Mouse (Mus musculus): Measurements from ENCODE around the gene Ccdc115.
"Not testable (repeated sequence)": the region's sequence is repeated elsewhere in the genome, so short reads cannot be mapped to it uniquely, and the experiment has no call there.

Ccdc115 gene

GRCm38 (mm10) chr1:34462766-34463165, 23.3 kb upstream of the Ccdc115 start:
- Histone ChIP-seq H3K27me3 (ENCODE audit: control insufficient read depth, insufficient read depth, low read length, poor library complexity, severe bottlenecking) (no peaks in the 10 kb centered on the region), H3K36me3 (ENCODE audit: control insufficient read depth, insufficient read depth, low read length, poor library complexity, severe bottlenecking) (no peaks in the 10 kb centered on the region)
- peak; percentile 92 for DNase-seq (ENCODE audit: low read depth, low spot score)

DNA sequence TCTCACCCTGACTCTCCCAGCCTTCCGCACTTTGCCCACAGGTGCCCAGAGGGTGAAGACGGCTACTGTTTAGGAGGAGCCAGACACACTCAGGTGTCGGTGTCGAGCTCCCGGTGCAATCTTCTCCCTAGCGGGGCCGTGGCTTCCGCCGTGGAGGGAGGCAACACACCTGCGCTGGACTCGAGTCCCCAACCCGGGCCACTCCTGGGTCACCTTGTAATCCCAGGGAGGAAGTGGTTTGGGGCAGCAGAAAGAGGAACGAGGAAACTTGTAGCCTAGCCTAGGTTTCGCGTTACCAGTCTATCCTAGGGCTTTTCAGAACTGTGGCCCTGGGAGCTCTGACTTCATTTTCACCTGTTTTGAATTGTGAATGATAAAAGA, 20.6 kb upstream of the Ccdc115 start:
- DNase-seq (ENCODE audit: low read depth, low spot score) = peak; percentile 52
- no peaks in the 10 kb centered on the region for H3K27me3 ChIP-seq (ENCODE audit: control insufficient read depth, insufficient read depth, low read length, poor library complexity, severe bottlenecking)
- no peaks in the 10 kb centered on the region for H3K36me3 ChIP-seq (ENCODE audit: control insufficient read depth, insufficient read depth, low read length, poor library complexity, severe bottlenecking)

DNA sequence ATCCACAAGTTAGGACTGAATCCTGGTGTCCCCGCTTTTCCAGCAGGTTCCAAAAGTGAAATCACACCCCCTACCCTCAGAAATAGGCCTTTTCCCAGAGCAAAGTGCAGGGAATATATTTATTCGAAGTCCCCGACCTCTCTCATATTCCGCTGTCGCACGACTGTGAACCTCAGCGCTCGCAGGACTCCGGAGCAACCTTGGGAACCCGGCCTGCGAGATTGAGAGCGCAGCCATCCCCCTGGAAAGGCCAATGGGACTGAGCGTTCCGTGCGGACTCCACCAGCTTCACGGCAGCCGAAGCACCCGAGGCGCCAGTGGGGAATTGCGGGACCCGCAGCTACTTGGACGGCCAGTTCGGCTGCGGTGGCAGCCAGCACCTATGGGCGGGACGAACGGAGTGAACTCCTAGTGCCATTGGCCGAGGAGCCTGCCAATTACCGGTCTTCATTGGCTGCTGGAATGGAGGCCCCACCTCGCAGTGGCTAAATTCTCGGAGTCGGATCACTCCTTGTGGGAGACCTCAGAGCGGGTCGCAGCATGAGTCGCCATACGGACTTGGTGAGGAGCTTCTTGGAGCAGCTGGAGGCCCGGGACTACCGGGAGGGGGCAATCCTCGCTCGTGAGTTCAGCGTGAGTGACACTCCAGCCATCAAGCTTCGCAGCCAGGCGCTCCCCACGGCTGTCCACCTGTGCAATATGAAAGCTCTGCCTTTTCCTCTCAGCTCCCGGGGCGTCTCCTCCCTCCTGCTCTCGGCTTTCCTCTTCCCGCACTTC, 20.0 kb upstream of the Ccdc115 start, which contains the start of gene Ptpn18:
TSS of gene Ptpn18 (plus strand) at position 479 of the 777 bp plus-strand sequence.
- H3K27me3 ChIP-seq (ENCODE audit: control insufficient read depth, insufficient read depth, low read length, poor library complexity, severe bottlenecking) = no peaks in the 10 kb centered on the region
- no peaks in the 10 kb centered on the region for H3K36me3 ChIP-seq (ENCODE audit: control insufficient read depth, insufficient read depth, low read length, poor library complexity, severe bottlenecking)
- DNase-seq (ENCODE audit: low read depth, low spot score) = peak; percentile 92

DNA sequence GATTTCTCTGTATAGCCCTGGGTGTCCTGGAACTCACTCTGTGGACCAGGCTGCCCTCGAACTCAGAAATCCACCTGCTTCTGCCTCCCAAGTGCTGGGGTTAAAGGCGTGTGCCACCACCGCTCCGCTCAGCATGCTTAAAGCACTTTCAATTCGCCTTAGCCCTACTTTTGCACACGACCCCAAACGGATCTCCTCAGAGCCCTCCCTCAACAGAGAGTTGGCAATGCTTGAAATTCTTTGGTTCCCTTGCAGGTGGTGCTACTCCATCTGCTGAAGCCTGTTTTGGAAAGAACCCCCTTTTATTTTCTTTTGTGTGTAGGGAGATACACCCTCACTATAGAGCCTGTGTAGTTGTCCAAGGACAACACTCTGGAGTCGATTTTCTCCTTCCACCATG, 19.0 kb upstream of the Ccdc115 start:
- no peaks in the 10 kb centered on the region for H3K36me3 ChIP-seq (ENCODE audit: control insufficient read depth, insufficient read depth, low read length, poor library complexity, severe bottlenecking)
- DNase-seq (ENCODE audit: low read depth, low spot score) = peak; percentile 56
- H3K27me3 ChIP-seq (ENCODE audit: control insufficient read depth, insufficient read depth, low read length, poor library complexity, severe bottlenecking) = no peaks in the 10 kb centered on the region

GRCm38 (mm10) chr1:34443124-34443523, 3.7 kb upstream of the Ccdc115 start:
- H3K27me3 ChIP-seq (ENCODE audit: control insufficient read depth, insufficient read depth, low read length, poor library complexity, severe bottlenecking) = no peaks in the 10 kb centered on the region
- peaks cover 17% of the 10 kb centered on the region for H3K36me3 ChIP-seq (ENCODE audit: control insufficient read depth, insufficient read depth, low read length, poor library complexity, severe bottlenecking)
- DNase-seq (ENCODE audit: low read depth, low spot score) = no peak

- peaks cover 17% of the 10 kb centered on the region for H3K36me3 ChIP-seq (ENCODE audit: control insufficient read depth, insufficient read depth, low read length, poor library complexity, severe bottlenecking)
- H3K27me3 ChIP-seq (ENCODE audit: control insufficient read depth, insufficient read depth, low read length, poor library complexity, severe bottlenecking) = no peaks in the 10 kb centered on the region
- no peak for DNase-seq (ENCODE audit: low read depth, low spot score)
Measured at GRCm38 (mm10) chr1:34439961-34440630, 624 bp upstream of the Ccdc115 start.

GRCm38 (mm10) chr1:34438381-34439051, 956 bp downstream of the Ccdc115 start:
- Histone ChIP-seq H3K36me3 (ENCODE audit: control insufficient read depth, insufficient read depth, low read length, poor library complexity, severe bottlenecking) (peaks cover 9% of the 10 kb centered on the region), H3K27me3 (ENCODE audit: control insufficient read depth, insufficient read depth, low read length, poor library complexity, severe bottlenecking) (no peaks in the 10 kb centered on the region)
- peak; percentile 15 for DNase-seq (ENCODE audit: low read depth, low spot score)

DNA sequence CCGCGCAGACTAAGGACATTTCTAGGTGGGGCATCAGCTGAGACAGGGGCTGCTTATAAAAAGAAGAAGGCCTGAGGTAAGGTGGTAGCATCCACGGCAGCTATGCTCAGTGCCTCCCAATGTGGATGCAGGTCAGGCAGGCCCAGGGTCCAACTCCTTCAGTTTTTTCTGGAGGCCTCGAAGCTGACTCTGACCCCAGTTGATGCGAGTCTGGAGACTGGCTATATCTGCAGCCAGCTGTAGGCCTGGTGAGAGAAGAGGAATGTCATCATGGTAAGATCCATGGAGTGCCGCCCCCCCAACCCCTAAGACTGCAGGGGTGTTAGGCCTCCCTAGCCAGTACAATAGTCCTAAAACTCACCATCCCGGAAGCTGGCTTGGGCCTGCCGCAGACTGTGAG, 2.1 kb downstream of the Ccdc115 start:
- not testable (repeated sequence) for DNase-seq (ENCODE audit: low read depth, low spot score); H3K36me3 ChIP-seq (ENCODE audit: control insufficient read depth, insufficient read depth, low read length, poor library complexity, severe bottlenecking); H3K27me3 ChIP-seq (ENCODE audit: control insufficient read depth, insufficient read depth, low read length, poor library complexity, severe bottlenecking)

GRCm38 (mm10) chr1:34436374-34436773, 3.1 kb downstream of the Ccdc115 start:
- no peaks in the 10 kb centered on the region; the same call in 1 of the 2 replicates for H3K36me3 ChIP-seq (ENCODE audit: control insufficient read depth, insufficient read depth, low read length, poor library complexity, severe bottlenecking)
- H3K27me3 ChIP-seq (ENCODE audit: control insufficient read depth, insufficient read depth, low read length, poor library complexity, severe bottlenecking) = no peaks in the 10 kb centered on the region
- no peak for DNase-seq (ENCODE audit: low read depth, low spot score)

GRCm38 (mm10) chr1:34435371-34436120, 3.9 kb downstream of the Ccdc115 start:
- H3K27me3 ChIP-seq (ENCODE audit: control insufficient read depth, insufficient read depth, low read length, poor library complexity, severe bottlenecking) = no peaks in the 10 kb centered on the region

DNA sequence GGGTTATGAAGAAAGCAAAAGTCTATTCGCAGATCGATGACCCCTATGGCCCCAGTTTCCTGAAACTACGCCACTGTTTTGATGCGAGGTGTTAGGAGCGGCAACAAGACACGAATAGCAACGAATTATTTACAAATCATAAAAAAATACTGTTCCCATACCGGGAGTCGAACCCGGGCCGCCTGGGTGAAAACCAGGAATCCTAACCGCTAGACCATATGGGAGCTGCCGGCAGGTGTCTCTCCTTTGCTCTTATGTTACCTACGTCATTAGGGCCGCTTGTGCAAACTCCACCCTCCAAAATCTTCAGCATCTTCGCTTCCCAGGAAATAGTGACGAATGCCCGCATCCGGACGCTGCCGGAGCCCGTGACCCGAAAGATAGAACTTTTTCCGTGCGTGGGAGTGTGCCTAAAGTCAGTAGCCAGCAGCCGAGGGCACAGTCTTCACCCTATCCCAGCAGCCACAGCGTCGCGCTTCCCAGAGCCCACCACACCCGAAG, 4.8 kb downstream of the Ccdc115 start:
- no peaks in the 10 kb centered on the region for H3K27me3 ChIP-seq (ENCODE audit: control insufficient read depth, insufficient read depth, low read length, poor library complexity, severe bottlenecking)
- H3K36me3 ChIP-seq (ENCODE audit: control insufficient read depth, insufficient read depth, low read length, poor library complexity, severe bottlenecking) = no peaks in the 10 kb centered on the region; the same call in 1 of the 2 replicates
- DNase-seq (ENCODE audit: low read depth, low spot score) = peak; percentile 95

More at GRCm38 (mm10) chr1:34435371-34436120, 3.9 kb downstream of the Ccdc115 start:
- DNase-seq (ENCODE audit: low read depth, low spot score) = no peak
- no peaks in the 10 kb centered on the region; the same call in 1 of the 2 replicates for H3K36me3 ChIP-seq (ENCODE audit: control insufficient read depth, insufficient read depth, low read length, poor library complexity, severe bottlenecking)

- Histone ChIP-seq H3K36me3 (ENCODE audit: control insufficient read depth, insufficient read depth, low read length, poor library complexity, severe bottlenecking) (no peaks in the 10 kb centered on the region; the same call in 1 of the 2 replicates), H3K27me3 (ENCODE audit: control insufficient read depth, insufficient read depth, low read length, poor library complexity, severe bottlenecking) (no peaks in the 10 kb centered on the region)
- DNase-seq (ENCODE audit: low read depth, low spot score) = peak; percentile 51
Measured at GRCm38 (mm10) chr1:34433891-34434521, 5.5 kb downstream of the Ccdc115 start.

DNA sequence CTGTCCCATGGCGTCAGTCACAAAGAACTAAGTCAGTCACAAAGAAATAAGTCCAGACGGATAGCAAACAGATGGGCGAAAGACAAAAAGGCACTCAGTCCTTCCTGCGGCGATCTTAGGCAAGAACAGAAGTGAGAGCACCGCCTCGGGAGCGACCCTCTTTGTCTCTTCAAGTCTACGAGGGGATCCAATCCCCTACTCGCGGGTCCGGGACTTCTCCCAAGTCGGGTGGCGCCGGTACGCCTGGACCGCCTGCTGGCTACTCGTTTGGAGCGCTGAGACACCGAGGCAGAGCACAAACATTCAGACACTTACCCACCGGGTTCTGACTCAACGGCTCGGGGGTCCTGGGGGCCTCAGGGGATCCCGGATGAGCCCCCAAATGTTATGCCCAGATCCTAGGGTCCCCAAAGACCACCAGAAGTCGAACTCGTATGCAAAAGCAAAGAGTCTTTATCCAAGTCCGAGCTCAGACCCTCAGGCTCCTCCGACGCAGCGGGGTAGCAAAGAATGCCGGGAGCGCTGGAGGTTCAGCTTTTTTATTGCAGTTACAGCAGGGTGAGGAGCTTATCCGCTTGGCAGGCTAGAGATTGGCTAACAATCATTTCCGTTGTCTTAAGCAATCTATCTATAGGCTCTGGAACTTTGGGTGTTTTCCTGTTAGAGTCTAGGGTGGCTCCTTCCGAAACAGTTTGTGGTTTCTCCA, 6.5 kb downstream of the Ccdc115 start:
- no peaks in the 10 kb centered on the region; the same call in 1 of the 2 replicates for H3K36me3 ChIP-seq (ENCODE audit: control insufficient read depth, insufficient read depth, low read length, poor library complexity, severe bottlenecking)
- peak; percentile 59 for DNase-seq (ENCODE audit: low read depth, low spot score)
- no peaks in the 10 kb centered on the region for H3K27me3 ChIP-seq (ENCODE audit: control insufficient read depth, insufficient read depth, low read length, poor library complexity, severe bottlenecking)

Data from splenic B cell, adult 2 months (primary cell).